Mouse (Mus musculus) liver, embryonic 12.5 days (tissue): ENCODE data around the gene Pcyt2. TPM values are rescaled to one million over a fixed set of nuclear protein-coding genes. Genes with fewer than 3 reads are reported as not detected.

Source experiments
- ATAC-seq: fragments of 200-750 bp; cut with Nextera tagmentation; 2 replicates; pipeline ENCODE4 v1.8.0; 2017; ENCODE audit warnings: moderate number of reproducible peaks, mild to moderate bottlenecking, moderate library complexity
- H3K27ac ChIP-seq: fragments of 300-500 bp; sonication (generic); 2 replicates; pipeline ENCODE4 v1.5.1; 2016; ENCODE audit warnings: mild to moderate bottlenecking
- H3K27me3 ChIP-seq: fragments of 300-500 bp; sonication (generic); replicated peaks from 2 replicates; pipeline ENCODE4 v1.6.1; 2016; ENCODE audit warnings: mild to moderate bottlenecking, moderate library complexity
- H3K36me3 ChIP-seq: fragments of 300-500 bp; sonication (generic); 2 replicates; pipeline ENCODE4 v1.6.1; 2016; ENCODE audit warnings: mild to moderate bottlenecking, moderate library complexity
- H3K4me1 ChIP-seq: fragments of 300-500 bp; sonication (generic); 2 replicates; pipeline ENCODE4 v1.6.1; 2016
- H3K4me2 ChIP-seq: fragments of 300-500 bp; sonication (generic); 2 replicates; pipeline ENCODE4 v1.6.1; 2016; ENCODE audit warnings: mild to moderate bottlenecking, moderate library complexity
- H3K4me3 ChIP-seq: fragments of 300-500 bp; sonication (generic); 2 replicates; pipeline ENCODE4 v1.5.1; 2016; ENCODE audit warnings: mild to moderate bottlenecking, moderate library complexity
- H3K9ac ChIP-seq: fragments of 300-500 bp; sonication (generic); 2 replicates; pipeline ENCODE4 v1.6.1; 2016; ENCODE audit warnings: mild to moderate bottlenecking, moderate library complexity
- H3K9me3 ChIP-seq: fragments of 300-500 bp; sonication (generic); replicated peaks from 2 replicates; pipeline ENCODE4 v1.6.1; 2016; ENCODE audit warnings: mild to moderate bottlenecking, moderate library complexity
- WGBS: fragments of 180-500 bp; shearing (Covaris S2); methylation state at CpG from one replicate; pipeline ENCODE4 v1.1.7; 2016; ENCODE audit not compliant: insufficient replicate concordance; 5-methylcytosine and 5-hydroxymethylcytosine counted together
- polyA plus RNA-seq: library from polyadenylated mRNA; unstranded; fragments of >200 nt; fragmentation: Nextera tagmentation; extraction: Ambion mirVana; gene quantifications from 2 replicates; pipeline ENCODE4 v1.2.1, GENCODE M21; 2016

The Pcyt2 gene
- polyA plus RNA-seq, 1 experiment from 2014 or later, result 135 TPM

DNA sequence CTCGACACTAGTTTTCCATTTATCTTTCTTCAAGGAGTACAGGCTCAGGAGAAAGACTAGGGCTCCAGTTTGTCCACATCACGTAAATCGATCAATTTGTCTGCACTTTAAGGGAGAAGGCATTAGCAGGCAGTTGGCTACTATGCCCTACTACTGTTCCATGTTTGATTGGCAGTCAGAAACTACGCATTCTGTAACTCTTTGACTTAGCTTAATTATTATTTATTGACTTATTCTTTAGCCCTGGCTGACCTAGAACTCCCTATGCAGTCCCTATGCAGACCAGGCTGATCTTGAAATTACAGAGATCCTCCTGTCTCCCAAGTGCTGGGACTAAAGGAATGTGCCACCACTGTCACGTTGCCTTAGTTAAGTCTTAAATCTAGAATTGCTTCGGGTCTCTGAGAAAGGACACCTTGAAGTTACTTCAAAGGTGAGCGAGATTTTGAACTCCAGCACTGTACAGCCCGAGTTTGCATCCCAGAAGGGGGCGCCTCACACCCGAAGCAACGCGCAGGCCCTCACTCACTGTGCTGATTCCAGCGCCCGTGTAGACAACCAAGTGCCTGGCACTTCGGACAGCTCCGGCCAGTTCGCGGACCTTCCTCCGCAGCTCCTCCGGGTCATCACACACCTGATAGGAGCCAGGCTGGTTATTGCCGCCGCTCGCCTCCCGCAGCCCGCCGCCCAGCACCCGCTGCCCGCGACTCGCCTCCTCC lies 6.4 kb upstream of the Pcyt2 start:
- Histone ChIP-seq H3K4me1 (peaks cover 60% of the 10 kb centered on the region), H3K36me3 (peaks cover 78% of the 10 kb centered on the region)
- WGBS, result 11% methylated on average over 30 of the region's 30 CpGs

DNA sequence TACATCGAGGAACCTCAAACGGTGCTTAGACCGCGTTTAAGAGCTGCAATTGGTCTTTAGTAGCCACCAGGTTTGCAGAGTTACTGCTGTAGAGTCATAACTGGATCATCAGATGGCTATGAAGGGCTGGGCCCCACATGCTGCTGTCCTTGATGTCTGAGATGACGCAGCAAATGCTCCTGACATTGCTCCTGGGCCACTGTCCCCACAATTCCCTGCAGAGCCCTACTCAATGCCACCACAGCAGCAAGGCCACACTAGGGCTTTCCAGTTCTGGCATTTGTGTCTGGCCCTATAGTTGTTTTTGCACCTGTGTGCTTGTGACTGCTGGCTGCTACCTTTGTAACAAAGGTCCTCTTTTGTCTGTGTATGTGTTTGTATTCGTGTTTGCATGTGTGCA lies 5.1 kb upstream of the Pcyt2 start:
- H3K4me2 ChIP-seq, result no peak overlapping the region
- no peaks in the 10 kb centered on the region for H3K27me3 ChIP-seq
- peaks cover 62% of the 10 kb centered on the region for H3K4me1 ChIP-seq
- H3K9me3 ChIP-seq, result no peaks in the 10 kb centered on the region
- H3K9ac ChIP-seq, result 0 out of 2 replicates have a peak overlapping the region, but pooled peaks have one; percentile 12
- no peak overlapping the region for H3K27ac ChIP-seq
- ATAC-seq, result no peak
- WGBS, result 87% methylated on average over 6 of the region's 6 CpGs
- H3K4me3 ChIP-seq, result no peak overlapping the region
- H3K36me3 ChIP-seq, result peaks cover 79% of the 10 kb centered on the region

More for the DNA sequence above, 6.4 kb upstream of the Pcyt2 start:
- H3K27me3 ChIP-seq, result no peaks in the 10 kb centered on the region
- peak; percentile 79 for ATAC-seq
- H3K9ac ChIP-seq, result peak overlapping the region; percentile 97
- peak overlapping the region; percentile 92 for H3K4me2 ChIP-seq
- H3K9me3 ChIP-seq, result no peaks in the 10 kb centered on the region
- H3K4me3 ChIP-seq, result peak overlapping the region; percentile 99
- peak overlapping the region; percentile 96 for H3K27ac ChIP-seq

DNA sequence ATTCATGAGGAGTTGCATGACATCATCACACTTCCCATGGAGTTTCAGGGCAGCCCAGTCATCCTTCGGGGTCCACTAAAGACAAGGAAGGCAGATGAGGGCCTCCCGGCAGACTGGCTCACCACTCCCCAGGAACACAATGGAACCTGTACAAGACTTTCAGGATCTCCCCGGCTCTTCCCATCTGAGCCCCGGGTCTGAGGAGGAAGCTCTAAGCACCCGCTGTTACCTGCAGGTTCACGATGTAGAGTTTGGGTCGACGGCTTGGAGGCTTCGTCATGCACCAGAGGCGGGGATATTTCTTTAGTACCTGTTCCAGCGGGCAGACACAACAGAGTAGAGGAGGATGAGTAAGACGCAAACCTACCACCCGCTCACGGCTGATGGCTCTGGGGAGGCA lies 2.5 kb upstream of the Pcyt2 start:
- peaks cover 57% of the 10 kb centered on the region for H3K4me1 ChIP-seq
- ATAC-seq, result no peak
- H3K36me3 ChIP-seq, result peaks cover 66% of the 10 kb centered on the region
- no peak overlapping the region for H3K9ac ChIP-seq
- no peak overlapping the region; the same call in 1 of the 2 replicates for H3K27ac ChIP-seq
- 91% methylated on average over 14 of the region's 14 CpGs for WGBS
- H3K4me3 ChIP-seq, result no peak overlapping the region
- H3K9me3 ChIP-seq, result no peaks in the 10 kb centered on the region
- no peaks in the 10 kb centered on the region for H3K27me3 ChIP-seq
- H3K4me2 ChIP-seq, result no peak overlapping the region

DNA sequence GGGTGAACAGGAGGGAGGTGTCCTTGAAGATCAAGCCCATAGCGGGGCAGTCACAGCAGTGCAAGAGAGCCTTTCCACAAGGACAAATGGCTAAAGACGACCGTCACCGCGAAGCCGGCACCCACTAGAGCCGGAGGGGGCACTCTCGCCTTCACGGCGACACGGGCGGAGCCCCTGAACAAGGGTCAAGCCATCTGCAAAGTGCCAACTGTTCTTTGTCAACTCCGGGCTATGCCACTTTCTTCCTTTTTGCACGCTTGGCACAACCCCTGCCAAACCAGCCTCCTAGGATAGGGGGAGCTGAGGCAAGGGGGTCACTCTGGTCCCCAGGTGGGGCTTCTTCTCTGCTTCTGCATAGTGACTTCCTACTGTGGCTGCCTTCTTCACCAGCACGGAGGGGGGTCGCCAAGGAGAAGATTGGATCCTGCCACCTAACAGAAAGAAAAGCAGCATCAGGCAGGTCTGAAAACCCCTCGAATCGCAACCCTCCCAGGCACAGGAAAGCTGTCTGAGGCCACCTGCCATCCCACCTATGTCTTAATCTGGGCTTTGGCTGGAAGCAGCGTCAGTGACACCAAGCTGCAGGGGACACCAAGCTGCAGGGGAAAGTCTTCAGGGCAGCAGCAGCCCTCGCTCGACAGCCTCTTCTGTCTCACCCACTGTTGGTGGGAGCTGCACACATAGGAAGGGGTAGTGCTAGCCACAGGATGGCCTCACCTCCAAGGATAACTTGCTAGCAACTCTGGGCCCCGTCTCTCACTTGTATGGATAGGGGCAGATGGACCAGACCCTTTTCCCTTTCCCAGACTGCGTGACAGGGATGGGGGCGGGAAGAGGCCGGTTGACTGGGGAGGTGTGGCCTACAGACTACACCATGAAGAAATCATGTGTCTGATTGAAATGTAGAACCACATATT lies 1.1 kb upstream of the Pcyt2 start:
- peak overlapping the region; percentile 77 for H3K4me2 ChIP-seq
- no peak for ATAC-seq
- no peak overlapping the region for H3K4me3 ChIP-seq
- H3K9ac ChIP-seq, result 0 out of 2 replicates have a peak overlapping the region, but pooled peaks have one; percentile 81
- H3K9me3 ChIP-seq, result no peaks in the 10 kb centered on the region
- no peaks in the 10 kb centered on the region for H3K27me3 ChIP-seq
- peaks cover 78% of the 10 kb centered on the region for H3K36me3 ChIP-seq
- H3K27ac ChIP-seq, result peak overlapping the region; percentile 83
- WGBS, result 89% methylated on average over 25 of the region's 25 CpGs
- H3K4me1 ChIP-seq, result peaks cover 52% of the 10 kb centered on the region

DNA sequence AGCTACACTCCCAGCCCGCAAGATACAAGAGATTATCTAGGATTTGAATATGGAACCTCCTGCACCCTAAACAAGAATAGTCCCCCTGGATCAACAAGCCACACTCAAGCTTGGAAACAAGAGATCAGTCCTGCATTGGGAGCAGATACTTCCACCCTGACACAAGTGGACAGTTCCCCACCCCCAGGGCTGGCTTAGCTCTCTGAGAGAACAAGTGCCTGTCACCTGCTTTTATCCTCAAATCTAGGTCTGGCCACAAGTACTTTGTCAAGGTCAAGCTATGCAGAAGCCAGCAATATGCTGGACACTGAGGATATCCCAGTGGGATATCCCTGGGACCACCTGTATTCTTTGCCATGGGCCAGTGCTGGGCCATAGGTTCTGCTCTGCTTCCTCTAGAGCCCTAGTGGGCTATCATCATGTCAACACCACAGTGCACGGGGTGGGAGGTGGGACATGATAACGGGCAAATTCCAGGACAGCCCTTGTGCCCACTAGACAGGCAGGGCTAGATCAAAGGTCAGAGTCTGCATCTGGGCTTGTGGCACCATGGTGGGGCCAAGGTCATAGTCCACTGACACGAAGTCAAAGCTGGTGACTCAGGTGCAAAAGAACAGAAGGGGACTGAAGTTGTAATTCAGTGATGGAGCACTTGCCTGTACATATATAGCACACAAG lies 980 bp downstream of the Pcyt2 start:
- H3K36me3 ChIP-seq, result peaks cover 79% of the 10 kb centered on the region
- peak; percentile 33 for ATAC-seq
- peak overlapping the region; percentile 72 for H3K4me3 ChIP-seq
- no peaks in the 10 kb centered on the region for H3K27me3 ChIP-seq
- peaks cover 39% of the 10 kb centered on the region for H3K4me1 ChIP-seq
- WGBS, result 31% methylated on average over 4 of the region's 4 CpGs
- H3K27ac ChIP-seq, result peak overlapping the region; percentile 83
- H3K9ac ChIP-seq, result peak overlapping the region; percentile 81
- peak overlapping the region; percentile 77 for H3K4me2 ChIP-seq
- no peaks in the 10 kb centered on the region for H3K9me3 ChIP-seq

DNA sequence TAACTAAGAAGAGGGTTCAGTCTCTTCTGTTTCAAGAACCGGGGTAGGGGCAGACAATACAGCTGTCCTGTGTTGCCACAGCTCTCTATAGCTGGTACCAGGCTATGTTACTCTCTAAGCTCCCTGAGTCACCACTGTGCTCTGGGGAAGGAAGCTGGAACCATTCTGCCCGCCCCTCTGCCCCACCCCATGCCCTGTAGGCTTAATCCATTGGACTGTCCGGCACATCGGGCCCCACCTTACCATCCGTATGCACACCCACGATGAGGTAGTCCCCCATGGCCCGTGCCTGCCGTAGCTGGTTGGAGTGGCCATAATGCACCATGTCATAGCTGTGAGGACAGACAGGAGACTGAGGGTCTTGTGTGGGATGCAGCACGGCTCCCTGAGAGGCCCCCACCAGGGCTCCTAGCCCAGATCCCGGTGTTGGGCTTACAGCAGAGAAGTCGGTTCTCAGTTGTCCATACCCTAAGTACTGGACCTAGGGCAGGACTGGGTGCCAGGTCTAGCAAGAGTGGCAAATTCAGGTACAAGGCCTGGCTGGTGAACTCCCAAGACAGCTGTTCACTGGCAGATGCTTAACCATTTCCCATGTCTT lies 2.0 kb downstream of the Pcyt2 start:
- H3K36me3 ChIP-seq, result peaks cover 79% of the 10 kb centered on the region
- peak overlapping the region; percentile 40; the same call in 1 of the 2 replicates for H3K9ac ChIP-seq
- no peaks in the 10 kb centered on the region for H3K9me3 ChIP-seq
- peaks cover 39% of the 10 kb centered on the region for H3K4me1 ChIP-seq
- peak overlapping the region; percentile 77 for H3K4me2 ChIP-seq
- ATAC-seq, result no peak
- no peak overlapping the region for H3K4me3 ChIP-seq
- no peaks in the 10 kb centered on the region for H3K27me3 ChIP-seq
- peak overlapping the region; percentile 55 for H3K27ac ChIP-seq
- WGBS, result 84% methylated on average over 11 of the region's 11 CpGs

DNA sequence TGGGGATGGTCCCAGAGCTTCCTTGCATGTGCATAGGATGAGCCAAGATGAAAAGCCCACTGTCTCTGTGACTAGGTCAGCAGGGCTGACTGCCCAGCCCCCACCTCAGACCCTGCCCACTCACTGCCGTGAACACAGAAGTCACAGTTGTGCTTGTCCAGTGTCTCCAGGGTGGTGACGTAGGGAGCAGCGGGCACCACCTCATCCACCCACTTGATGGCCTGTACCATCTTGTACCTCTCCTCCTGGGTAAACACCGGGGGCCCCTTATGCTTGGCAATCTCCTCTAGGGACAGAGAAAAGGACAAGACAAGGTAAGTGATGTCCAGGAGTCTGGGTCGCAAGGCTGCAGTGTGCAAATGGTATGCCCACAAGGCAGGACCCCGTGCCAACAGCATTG lies 2.6 kb downstream of the Pcyt2 start:
- Histone ChIP-seq H3K4me1 (peaks cover 39% of the 10 kb centered on the region), H3K4me2 (0 out of 2 replicates have a peak overlapping the region, but pooled peaks have one; percentile 77), H3K9me3 (no peaks in the 10 kb centered on the region), H3K27me3 (no peaks in the 10 kb centered on the region), H3K36me3 (peaks cover 79% of the 10 kb centered on the region), H3K27ac (no peak overlapping the region), H3K4me3 (no peak overlapping the region), H3K9ac (no peak overlapping the region)
- WGBS, result 91% methylated on average over 6 of the region's 6 CpGs
- ATAC-seq, result no peak

DNA sequence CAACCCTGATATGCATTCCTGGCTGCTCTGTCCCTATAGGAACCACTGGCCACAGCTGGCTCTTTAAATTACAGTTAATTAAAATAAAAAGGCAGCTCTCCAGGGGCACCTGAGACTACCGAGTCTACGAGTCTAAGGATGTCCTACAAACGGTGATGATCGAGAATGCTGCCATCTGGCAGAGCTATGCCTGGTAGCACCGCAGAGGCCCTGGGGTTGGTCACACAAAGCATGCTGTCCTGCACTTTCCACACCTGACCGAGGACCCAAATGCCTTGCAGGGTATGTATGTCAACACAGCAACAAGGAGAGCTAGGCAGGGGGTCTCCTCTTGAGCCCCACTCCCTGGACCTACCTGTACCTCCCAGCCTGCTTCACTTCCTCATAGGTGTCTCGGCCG lies 3.8 kb downstream of the Pcyt2 start:
- Histone ChIP-seq H3K4me2 (no peak overlapping the region), H3K27ac (no peak overlapping the region), H3K36me3 (peaks cover 76% of the 10 kb centered on the region), H3K4me1 (peaks cover 47% of the 10 kb centered on the region), H3K4me3 (no peak overlapping the region), H3K27me3 (peaks cover 6% of the 10 kb centered on the region; the same call in 1 of the 2 replicates), H3K9me3 (no peaks in the 10 kb centered on the region), H3K9ac (no peak overlapping the region)
- 84% methylated on average over 8 of the region's 8 CpGs for WGBS
- ATAC-seq, result no peak

DNA sequence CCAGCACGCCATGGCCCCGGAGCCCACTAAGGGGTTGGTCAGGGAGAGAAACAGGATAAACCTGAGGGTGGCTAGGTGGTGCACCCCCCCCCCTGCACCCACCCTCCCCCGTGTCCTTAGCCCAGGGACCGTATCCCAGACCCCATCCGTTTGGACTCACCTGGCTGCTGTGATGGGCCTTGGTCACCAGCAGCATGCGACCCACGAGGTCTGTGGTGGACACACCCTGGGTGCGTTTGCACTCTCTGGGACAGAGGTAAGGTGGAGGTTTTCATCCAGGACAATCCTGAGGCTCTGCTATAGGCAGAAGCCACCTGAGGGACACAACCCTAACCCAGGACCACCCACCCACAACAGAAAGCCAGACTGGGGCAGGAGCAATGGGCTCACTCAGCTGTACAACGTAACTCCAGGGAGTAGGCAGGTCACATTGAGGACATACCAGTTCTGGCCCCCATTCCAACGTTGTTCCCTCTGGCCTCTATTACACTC lies 4.2 kb downstream of the Pcyt2 start:
- Histone ChIP-seq H3K4me3 (no peak overlapping the region), H3K4me2 (no peak overlapping the region), H3K27ac (no peak overlapping the region), H3K4me1 (peaks cover 47% of the 10 kb centered on the region), H3K9me3 (no peaks in the 10 kb centered on the region), H3K9ac (no peak overlapping the region), H3K27me3 (peaks cover 10% of the 10 kb centered on the region), H3K36me3 (peaks cover 71% of the 10 kb centered on the region)
- WGBS, result 87% methylated on average over 10 of the region's 10 CpGs
- no peak for ATAC-seq

DNA sequence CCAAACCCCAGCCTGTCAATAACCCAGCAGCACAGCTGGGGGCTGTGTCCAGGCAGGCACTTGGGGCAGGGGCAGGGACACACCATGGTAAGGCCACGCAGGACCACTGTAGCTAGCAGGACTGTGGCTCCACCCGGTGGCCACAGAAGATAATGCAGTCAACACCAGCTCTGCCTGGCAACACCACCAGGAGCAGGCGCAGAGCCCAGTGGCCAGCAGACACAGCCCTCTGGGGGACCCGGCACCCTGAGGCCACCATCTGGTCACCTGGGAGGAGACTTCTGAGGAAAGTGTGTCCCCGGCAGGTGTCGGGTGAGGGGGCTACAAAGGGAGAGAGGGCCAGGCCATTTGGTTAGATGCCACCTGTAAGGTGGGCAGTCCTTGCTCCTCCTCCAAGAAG lies 5.0 kb downstream of the Pcyt2 start:
- peaks cover 65% of the 10 kb centered on the region for H3K36me3 ChIP-seq

DNA sequence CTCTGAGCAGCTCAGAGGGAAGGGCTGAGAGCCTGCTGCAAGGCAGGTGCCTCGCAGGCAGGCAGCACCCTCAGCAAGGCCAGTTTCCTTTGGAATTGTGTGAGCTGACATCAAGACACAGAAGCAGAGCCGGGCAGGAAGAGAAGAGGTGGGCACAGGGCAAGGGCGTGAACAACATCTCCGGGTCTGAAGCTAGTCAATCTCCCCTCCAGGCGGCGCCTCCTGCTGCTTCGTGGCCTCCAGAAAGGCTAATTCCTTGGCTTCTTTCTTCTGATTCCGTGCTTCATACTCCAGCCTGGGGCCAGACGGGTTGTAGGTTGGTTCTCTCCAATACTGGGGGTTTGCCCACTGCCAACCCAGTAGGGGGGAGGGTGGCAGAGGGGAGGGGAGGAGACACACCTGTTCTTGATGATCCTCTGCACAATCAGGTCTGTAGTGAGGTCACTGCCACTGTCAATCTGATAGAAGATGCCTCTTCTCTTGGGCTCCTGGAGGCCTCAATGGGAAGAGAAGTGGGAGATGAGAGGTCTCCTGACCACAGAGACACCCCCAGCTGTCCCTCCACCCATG lies 7.2 kb downstream of the Pcyt2 start:
- WGBS, result 76% methylated on average over 9 of the region's 9 CpGs
- Histone ChIP-seq H3K9me3 (no peaks in the 10 kb centered on the region), H3K4me3 (no peak overlapping the region), H3K36me3 (peaks cover 77% of the 10 kb centered on the region), H3K4me2 (no peak overlapping the region), H3K27me3 (peaks cover 22% of the 10 kb centered on the region), H3K9ac (no peak overlapping the region), H3K4me1 (peaks cover 41% of the 10 kb centered on the region), H3K27ac (no peak overlapping the region)
- no peak for ATAC-seq

More for the DNA sequence above, 5.0 kb downstream of the Pcyt2 start:
- Histone ChIP-seq H3K27me3 (peaks cover 18% of the 10 kb centered on the region), H3K27ac (no peak overlapping the region), H3K9ac (no peak overlapping the region), H3K4me2 (no peak overlapping the region), H3K4me1 (peaks cover 47% of the 10 kb centered on the region), H3K4me3 (no peak overlapping the region), H3K9me3 (no peaks in the 10 kb centered on the region)
- no peak for ATAC-seq
- WGBS, result 35% methylated on average over 6 of the region's 6 CpGs
